Comparison of ENCODE assay signal across 20 mouse cellular contexts in the genomic region with DNA sequence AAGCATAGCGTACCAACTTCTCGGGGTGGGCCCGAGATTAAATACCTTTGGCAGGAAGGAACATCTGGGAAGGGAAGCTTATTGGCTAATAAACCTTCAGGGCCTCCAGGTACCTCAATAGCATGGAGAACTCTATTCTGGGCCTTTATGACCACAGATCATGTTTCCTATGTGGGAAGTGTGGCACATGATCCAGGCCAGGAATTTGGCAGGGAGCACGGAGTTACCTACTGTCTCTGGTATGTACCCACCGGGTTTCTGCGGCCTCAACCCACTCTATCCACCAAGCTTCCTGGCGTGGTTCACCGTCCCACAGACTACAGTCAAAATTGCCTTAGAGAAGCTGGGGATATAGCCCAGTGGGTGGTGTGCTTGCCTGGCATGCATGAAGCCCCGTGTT. TPM values are rescaled to one million over a fixed set of nuclear protein-coding genes. Genes with fewer than 3 reads are reported as not detected.
DNase-seq lines count a peak whose midpoint lies in the region; ATAC-seq and TF ChIP-seq lines count a peak whose summit lies in the region.
"Had no signal": no experiment of that assay in that cellular context is flagged by ENCODE, and none has a peak within 500 bp of the region (broad histone marks: within the 10 kb centered on the region; RNA-seq: fewer than 3 reads in every experiment).

No protein-coding gene starts in this region.

- no peak for TF ChIP-seq CTCF in Patski (IDR thresholded peaks at IDR 0.05)

- in situ Hi-C loops in Patski (cut with MboI; ENCODE audit: low pct_unique_long_range_greater_than_20kb) = no loop called here

- no peaks in the 10 kb centered on the region for H3K36me3 ChIP-seq in limb, embryonic 14.5 days (ENCODE audit: control insufficient read depth, insufficient read depth, low read length)
- H3K36me3 ChIP-seq: embryonic facial prominence, embryonic 12.5 days; forebrain, embryonic 15.5 days had no signal

- peak overlapping the region; percentile 26; the same call in 1 of the 2 replicates for H3K27ac ChIP-seq in limb, embryonic 14.5 days (replicated peaks; ENCODE audit: low read depth, low read length)
- H3K27ac ChIP-seq: embryonic facial prominence, embryonic 10.5 days; embryonic facial prominence, embryonic 12.5 days; forebrain, embryonic 13.5 days; forebrain, embryonic 15.5 days had no signal

- peak; percentile 45 for DNase-seq in NIH3T3 (ENCODE audit: low read depth)
- DNase-seq in Patski (ENCODE audit: low read depth, low spot score) = peak; percentile 48
- DNase-seq in limb, embryonic 14.5 days (ENCODE audit: low spot score) = peak; percentile 61
- DNase-seq in layer of hippocampus, adult 11-12 months (ENCODE audit: low spot score) = no peak
- DNase-seq in frontal cortex, postnatal 14 days (ENCODE audit: low spot score in 2 of 2) = no peak
- DNase-seq: adrenal gland, adult 8-10 months; adrenal gland, postnatal 14 days; adrenal gland, postnatal 36 days; cerebellum, adult 11-12 months; cerebellum, adult 2 months; cerebellum, adult 9-10 months; cerebellum, postnatal 10 days; cerebellum, postnatal 25 days; forebrain, postnatal 0 days had no signal

- 37% methylated on average over 9 of the region's 9 CpGs for WGBS in limb, embryonic 14.5 days

- POLR2A ChIA-PET in Patski (lab: Charles Lee) = no interaction called here

- peaks cover 7% of the 10 kb centered on the region for H3K4me1 ChIP-seq in limb, embryonic 14.5 days (ENCODE audit: control insufficient read depth, insufficient read depth, low read length)
- H3K4me1 ChIP-seq: embryonic facial prominence, embryonic 12.5 days; forebrain, embryonic 13.5 days; forebrain, embryonic 15.5 days had no signal

- H3K9me3 ChIP-seq in limb, embryonic 14.5 days (ENCODE audit: control insufficient read depth, low read length) = no peaks in the 10 kb centered on the region
- H3K9me3 ChIP-seq: embryonic facial prominence, embryonic 10.5 days; embryonic facial prominence, embryonic 12.5 days; forebrain, embryonic 13.5 days; forebrain, embryonic 15.5 days had no signal

- H3K4me3 ChIP-seq in limb, embryonic 14.5 days (replicated peaks; ENCODE audit: low read length) = no peak overlapping the region
- H3K4me3 ChIP-seq: embryonic facial prominence, embryonic 10.5 days; embryonic facial prominence, embryonic 12.5 days; forebrain, embryonic 13.5 days; forebrain, embryonic 15.5 days had no signal

- CTCF ChIA-PET in Patski (lab: Charles Lee) = interaction anchor here (1.7 kb wide), 1 partner anchor 15 kb away, joined by 4 read pairs; no protein-coding TSS in a partner anchor

- no peak overlapping the region for H3K9ac ChIP-seq in limb, embryonic 14.5 days (ENCODE audit: low read depth, low read length, severe bottlenecking)
- H3K9ac ChIP-seq: embryonic facial prominence, embryonic 12.5 days; forebrain, embryonic 13.5 days; forebrain, embryonic 15.5 days; forebrain, postnatal 0 days had no signal

- TF ChIP-seq POLR2A in limb, embryonic 14.5 days (IDR thresholded peaks at IDR 0.05; ENCODE audit: borderline replicate concordance, extremely low read depth, insufficient read depth, insufficient read length) = no peak

- peak; percentile 57 for ATAC-seq in Patski
- peak; percentile 86 for ATAC-seq in limb, embryonic 14.5 days (ENCODE audit: low FRiP score, low read depth)
- ATAC-seq in activated CD4-positive, CD25-positive, alpha-beta regulatory T cell, adult 4 months = no peak
- ATAC-seq: forebrain, embryonic 13.5 days; forebrain, embryonic 15.5 days; forebrain, postnatal 0 days had no signal

- no peak overlapping the region for H3K4me2 ChIP-seq in limb, embryonic 14.5 days (replicated peaks; ENCODE audit: low read depth, low read length, severe bottlenecking)
- H3K4me2 ChIP-seq: embryonic facial prominence, embryonic 12.5 days; forebrain, embryonic 13.5 days; forebrain, embryonic 15.5 days had no signal

- no peaks in the 10 kb centered on the region for H3K27me3 ChIP-seq in Patski
- H3K27me3 ChIP-seq in limb, embryonic 14.5 days (ENCODE audit: control insufficient read depth, insufficient read depth, low read length) = no peaks in the 10 kb centered on the region
- H3K27me3 ChIP-seq: embryonic facial prominence, embryonic 12.5 days; forebrain, embryonic 13.5 days; forebrain, embryonic 15.5 days had no signal

RNA-seq across cellular contexts. Expression of a gene that starts 16.6 kb away (rescaled TPM):
- 6.5 TPM for polyA plus RNA-seq in Patski (2021)
- 36.3 and 43.2 TPM in 2 replicates for polyA plus RNA-seq in limb, embryonic 14.5 days (2012; rRNA removed)
- 9.5 and 10.7 TPM in 2 replicates for polyA plus RNA-seq in limb, embryonic 14.5 days (2014; fragmentation: Nextera tagmentation; extraction: Ambion mirVana)
- polyA plus RNA-seq in activated CD4-positive, CD25-positive, alpha-beta regulatory T cell, adult 4 months (2017; shearing (Covaris generic)) = 1 to 10 TPM; 1.9 to 2.3 TPM

RNA-seq across cellular contexts. Expression of a gene that starts 20.2 kb away (rescaled TPM):
- 0.04 TPM for polyA plus RNA-seq in Patski (2021)
- 29.5 and 47.5 TPM in 2 replicates for polyA plus RNA-seq in limb, embryonic 14.5 days (2012; rRNA removed)
- 17.0 and 18.2 TPM in 2 replicates for polyA plus RNA-seq in limb, embryonic 14.5 days (2014; fragmentation: Nextera tagmentation; extraction: Ambion mirVana)
- under 1 TPM in 1 of 2 experiments, not detected in 1; 0.38 TPM for polyA plus RNA-seq in activated CD4-positive, CD25-positive, alpha-beta regulatory T cell, adult 4 months (2017; shearing (Covaris generic))
- polyA plus RNA-seq: forebrain, embryonic 11.5 days had no signal

RNA-seq across cellular contexts. Expression of a gene that starts 36.0 kb away (rescaled TPM):
- polyA plus RNA-seq in Patski (2021) = 11.4 TPM
- 11.5 and 12.9 TPM in 2 replicates for polyA plus RNA-seq in limb, embryonic 14.5 days (2012; rRNA removed)
- 2.2 and 3.9 TPM in 2 replicates for polyA plus RNA-seq in limb, embryonic 14.5 days (2014; fragmentation: Nextera tagmentation; extraction: Ambion mirVana)
- 1 to 10 TPM in 1 of 2 experiments, under 1 TPM in 1; 0.90 to 1.4 TPM for polyA plus RNA-seq in activated CD4-positive, CD25-positive, alpha-beta regulatory T cell, adult 4 months (2017; shearing (Covaris generic))

RNA-seq across cellular contexts. Expression of a gene that starts 44.5 kb away (rescaled TPM):
- polyA plus RNA-seq in Patski (2021) = 157 TPM
- polyA plus RNA-seq in limb, embryonic 14.5 days (2012; rRNA removed) = 149 TPM in 2 replicates
- polyA plus RNA-seq in limb, embryonic 14.5 days (2014; fragmentation: Nextera tagmentation; extraction: Ambion mirVana) = 197 and 200 TPM in 2 replicates
- polyA plus RNA-seq in activated CD4-positive, CD25-positive, alpha-beta regulatory T cell, adult 4 months (2017; shearing (Covaris generic)) = 10 to 100 TPM in 1 of 2 experiments, 1 to 10 TPM in 1; 9.9 to 12.9 TPM

Comparison
In these comparisons a context has a peak if more than half of its experiments do, and no peak if none do; other contexts are left out.
1. DNase-seq: peak in NIH3T3 (single experiment), Patski (single experiment) and limb, embryonic 14.5 days (single experiment); none in layer of hippocampus, adult 11-12 months (single experiment) and frontal cortex, postnatal 14 days (0 of 2).
2. RNA of a gene that starts 20.2 kb away (polyA plus RNA-seq): 17.0 to 47.5 TPM in limb, embryonic 14.5 days; 0.38 TPM in activated CD4-positive, CD25-positive, alpha-beta regulatory T cell, adult 4 months and 0.04 TPM in Patski (single experiment); every median in the first group is over 10 times any median in the second.